Mouse (Mus musculus) left cerebral cortex, postnatal 36 days (tissue): ENCODE results near the gene Hmx2. TPM values are rescaled to one million over a fixed set of nuclear protein-coding genes. Genes with fewer than 3 reads are reported as not detected.
A peak's percentile ranks its signal among the peaks of the same experiment; 100 is the strongest.

Source experiments
- DNase-seq, 2 experiments: peaks; one replicate each; pipeline ENCODE4 v3.0.0; 2021 to 2022; ENCODE audit warnings: low spot score in 2 of 2, mixed read lengths in 1 of 2
- intact Hi-C: fragments of 180-260 bp; cut with DNase I; formaldehyde crosslinking; loops from one replicate; pipeline ENCODE4 v1.15.1; 2025
- total RNA-seq, 2 experiments: library from RNA; stranded (reverse); gene quantifications; 2 replicates each; pipeline ENCODE4 v1.2.3; 2021

Hmx2 gene
- total RNA-seq, 2 experiments from 2014 or later = not detected

- peak in 1 of 2 experiments; percentile 36 for DNase-seq
- intact Hi-C loops = no loop called here
Observed at GRCm38 (mm10) chr7:131555301-131556081, 6.9 kb downstream of the Hmx2 start.

- no peak for DNase-seq
- intact Hi-C loops = no loop called here
Observed at GRCm38 (mm10) chr7:131556116-131556515, 7.5 kb downstream of the Hmx2 start.

- DNase-seq = peak in 1 of 2 experiments; percentile 26
Observed at GRCm38 (mm10) chr7:131556541-131557271, 8.1 kb downstream of the Hmx2 start.

GRCm38 (mm10) chr7:131557751-131558150 lies 9.2 kb downstream of the Hmx2 start:
- intact Hi-C loops = no loop called here
- DNase-seq = no peak

More at GRCm38 (mm10) chr7:131556541-131557271, 8.1 kb downstream of the Hmx2 start:
- intact Hi-C loops = no loop called here

- DNase-seq = peak; percentile 91 to 93
- intact Hi-C loops = loop anchor here (10.0 kb wide), 1 partner anchor 125 kb away; no protein-coding TSS in a partner anchor
Observed at GRCm38 (mm10) chr7:131559986-131560696, 11.6 kb downstream of the Hmx2 start, which contains the start of gene Bub3. TSS of gene Bub3 (plus strand) at chr7:131560222.

- intact Hi-C loops = loop anchor here (10.0 kb wide), 1 partner anchor 126 kb away; no protein-coding TSS in a partner anchor
- DNase-seq = no peak
Observed at GRCm38 (mm10) chr7:131560697-131561042, 12.1 kb downstream of the Hmx2 start.

GRCm38 (mm10) chr7:131575246-131575645 lies 26.7 kb downstream of the Hmx2 start:
- DNase-seq = no peak
- intact Hi-C loops = loop anchor here (10.0 kb wide), 1 partner anchor 170 kb away; no protein-coding TSS in a partner anchor

- intact Hi-C loops = no loop called here
- no peak for DNase-seq
Observed at GRCm38 (mm10) chr7:131582178-131582577, 33.6 kb downstream of the Hmx2 start.

GRCm38 (mm10) chr7:131585551-131585950 lies 37.0 kb downstream of the Hmx2 start:
- intact Hi-C loops = no loop called here
- no peak for DNase-seq

GRCm38 (mm10) chr7:131597779-131598482 lies 49.4 kb downstream of the Hmx2 start:
- DNase-seq = no peak
- intact Hi-C loops = no loop called here

GRCm38 (mm10) chr7:131598483-131598824 lies 49.9 kb downstream of the Hmx2 start:
- DNase-seq = peak; percentile 13 to 15
- intact Hi-C loops = no loop called here

- intact Hi-C loops = no loop called here
- no peak for DNase-seq
Observed at GRCm38 (mm10) chr7:131602106-131602505, 53.5 kb downstream of the Hmx2 start.

GRCm38 (mm10) chr7:131603186-131603585 lies 54.6 kb downstream of the Hmx2 start:
- no peak for DNase-seq
- intact Hi-C loops = no loop called here

GRCm38 (mm10) chr7:131604946-131605345 lies 56.4 kb downstream of the Hmx2 start:
- intact Hi-C loops = no loop called here
- DNase-seq = no peak

- no peak for DNase-seq
- intact Hi-C loops = no loop called here
Observed at GRCm38 (mm10) chr7:131605481-131605880, 56.9 kb downstream of the Hmx2 start.

Other genes with a start within 250 kb of the Hmx2 start
- gene Cuzd1, start 226.5 kb upstream of the Hmx2 start, total RNA-seq = under 1 TPM; 0.17 to 0.18 TPM
- gene Fam24b, start 219.3 kb upstream of the Hmx2 start, total RNA-seq = not detected
- gene Fam24a, start 214.9 kb upstream of the Hmx2 start, total RNA-seq = not detected
- gene 2310057M21Rik, start 186.0 kb upstream of the Hmx2 start, total RNA-seq = 10 to 100 TPM; 29.6 to 31.2 TPM
- 10 to 100 TPM; 52.9 to 61.8 TPM for gene Pstk, start 177.6 kb upstream of the Hmx2 start, total RNA-seq
- gene Ikzf5, start 138.3 kb upstream of the Hmx2 start, total RNA-seq = 10 to 100 TPM; 42.5 to 51.8 TPM
- 10 to 100 TPM; 76.2 to 80.4 TPM for gene Acadsb, start 138.2 kb upstream of the Hmx2 start, total RNA-seq
- gene Hmx3, start 5.9 kb upstream of the Hmx2 start, total RNA-seq = not detected
- gene Bub3, start 11.4 kb downstream of the Hmx2 start, total RNA-seq = 10 to 100 TPM; 57.1 to 64.4 TPM